Mouse (Mus musculus): ENCODE measurements at regions not wholly inside any gene's neighbourhood (a gene's known extent, or its start where the extent isn't known, plus 50 kb on each side); places are given as distances from the start of the nearest gene placed in this dataset.

- no peak for TF ChIP-seq POLR2A (IDR thresholded peaks at IDR 0.05; ENCODE audit: low read depth, low read length)
- no peak for TF ChIP-seq CTCF (IDR thresholded peaks at IDR 0.05; ENCODE audit: extremely low read depth, insufficient read length, insufficient replicate concordance, low read depth, low read length)
These were observed 126.9 kb upstream of the Jun start for GRCm38 (mm10) chr4:95178900-95179299.
